Mouse (Mus musculus): ENCODE measurements around the gene Ms4a4a.

DNA sequence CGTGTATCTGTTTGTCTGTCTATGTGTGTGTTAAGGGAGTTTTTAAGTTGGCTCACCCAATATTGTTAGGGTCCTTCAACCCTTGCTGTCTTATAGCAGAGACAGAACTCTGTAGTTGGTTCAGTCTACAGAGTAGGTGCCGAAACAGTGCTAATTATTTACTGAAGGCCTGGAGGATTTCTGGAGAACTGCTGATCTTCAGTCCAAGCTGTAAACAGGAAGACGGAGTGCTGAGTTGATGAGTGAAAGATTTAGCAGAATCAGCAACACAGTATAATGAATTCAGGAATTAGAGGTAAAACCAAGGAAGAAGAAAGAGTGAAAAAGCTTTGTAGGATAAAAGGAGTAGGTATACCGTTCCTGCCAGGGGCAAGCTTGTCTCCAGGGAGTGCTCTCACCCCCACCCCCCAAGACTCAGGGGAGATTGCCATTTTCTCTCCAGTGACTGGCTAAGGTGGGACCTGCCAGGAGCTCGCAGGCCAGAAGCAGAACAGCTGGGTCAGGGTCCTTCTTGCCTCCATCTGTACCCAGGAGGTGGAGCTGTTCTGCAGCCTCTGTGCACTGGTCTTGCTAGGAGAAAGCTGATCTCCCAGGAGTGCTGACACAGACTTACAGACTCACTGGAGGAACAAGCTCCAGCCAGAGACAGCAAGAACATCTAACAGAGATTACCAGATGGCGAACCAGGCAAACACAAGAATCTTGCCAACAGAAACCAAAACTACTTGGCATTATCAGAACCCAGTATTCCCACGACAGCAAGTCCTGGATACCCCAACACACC lies 25.4 kb upstream of the Ms4a4a start:
- TF ChIP-seq CTCF (IDR thresholded peaks at IDR 0.05; ENCODE audit: borderline replicate concordance, insufficient read depth, low read length) (no peak), POLR2A (IDR thresholded peaks at IDR 0.05; ENCODE audit: low read depth, low read length) (no peak)

Data from embryonic fibroblast, embryonic 13.5 days (primary cell).